Mouse (Mus musculus) left cerebral cortex, adult 8-10 months (tissue): ENCODE data around the gene Dmrtc2. TPM values are rescaled to one million over a fixed set of nuclear protein-coding genes. Genes with fewer than 3 reads are reported as not detected.
"Not testable (repeated sequence)": the region's sequence is repeated elsewhere in the genome, so short reads cannot be mapped to it uniquely, and the experiment has no call there.

Experiments used
- DNase-seq, 2 experiments: peaks; one replicate each; pipeline ENCODE4 v3.0.0; 2022; ENCODE audit warnings: low spot score in 2 of 2
- total RNA-seq, 4 experiments: library from RNA; stranded (reverse); gene quantifications; 2 replicates each; pipeline ENCODE4 v1.2.4; 2022

The Dmrtc2 gene
- total RNA-seq, 4 experiments from 2014 or later, result not detected

DNA sequence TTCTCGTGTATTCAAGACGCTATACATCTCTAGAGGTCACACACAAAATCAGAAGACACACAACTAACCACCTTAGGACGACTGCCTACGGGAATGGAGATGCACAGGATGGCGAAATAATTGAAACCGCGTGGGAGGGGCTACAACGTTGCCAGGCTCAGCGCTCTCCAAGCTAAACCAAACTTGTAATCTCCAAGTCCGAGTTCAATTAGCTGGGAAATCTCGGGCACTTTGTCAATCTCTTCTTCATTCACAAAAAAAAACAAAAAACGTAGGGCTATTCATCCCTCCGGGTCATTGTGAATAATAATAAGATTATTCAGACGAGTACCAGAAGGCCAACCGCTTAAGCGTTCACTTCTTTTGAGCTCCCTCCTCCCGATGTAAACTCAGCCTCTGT, 777 bp upstream of the Dmrtc2 start:
- DNase-seq, result no peak

DNA sequence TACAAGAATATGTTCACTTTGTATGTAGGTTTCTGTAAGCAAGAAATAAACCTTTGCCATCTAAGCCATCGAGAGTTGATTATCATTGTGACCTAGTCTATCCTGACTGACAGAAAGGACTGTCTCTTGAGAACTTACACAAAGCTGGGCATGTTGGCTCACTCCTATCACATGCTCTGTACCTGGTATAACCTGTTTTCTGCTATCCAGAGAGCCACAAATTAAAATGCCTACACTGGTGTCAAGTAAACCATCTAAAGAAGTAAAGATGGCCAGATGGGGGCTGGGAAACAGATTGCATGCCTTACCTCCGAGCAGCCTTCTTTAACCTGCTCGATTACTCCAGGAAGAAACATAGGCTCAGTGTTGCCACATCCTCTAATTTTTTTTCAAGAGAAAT, 7.7 kb downstream of the Dmrtc2 start:
- DNase-seq, result no peak

DNA sequence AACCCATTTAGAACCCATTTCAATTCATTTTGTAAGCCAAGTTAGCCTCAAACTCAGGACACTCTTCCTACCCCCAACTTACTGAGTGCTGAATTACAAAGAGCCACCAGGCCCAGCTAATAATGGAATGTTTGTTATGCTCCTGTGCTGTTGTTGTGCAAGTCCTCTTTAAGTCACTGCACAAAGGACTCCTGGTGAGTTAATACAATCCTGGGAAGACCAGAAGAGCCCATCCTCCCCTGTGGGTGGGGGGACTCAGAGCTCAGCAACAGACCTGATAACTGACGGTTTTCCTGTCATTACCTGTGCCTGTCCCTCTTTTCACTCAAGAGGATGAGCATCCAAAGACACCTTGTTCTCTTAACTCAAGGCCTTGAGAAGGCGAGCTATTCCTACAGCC, 9.8 kb downstream of the Dmrtc2 start:
- DNase-seq, result no peak

DNA sequence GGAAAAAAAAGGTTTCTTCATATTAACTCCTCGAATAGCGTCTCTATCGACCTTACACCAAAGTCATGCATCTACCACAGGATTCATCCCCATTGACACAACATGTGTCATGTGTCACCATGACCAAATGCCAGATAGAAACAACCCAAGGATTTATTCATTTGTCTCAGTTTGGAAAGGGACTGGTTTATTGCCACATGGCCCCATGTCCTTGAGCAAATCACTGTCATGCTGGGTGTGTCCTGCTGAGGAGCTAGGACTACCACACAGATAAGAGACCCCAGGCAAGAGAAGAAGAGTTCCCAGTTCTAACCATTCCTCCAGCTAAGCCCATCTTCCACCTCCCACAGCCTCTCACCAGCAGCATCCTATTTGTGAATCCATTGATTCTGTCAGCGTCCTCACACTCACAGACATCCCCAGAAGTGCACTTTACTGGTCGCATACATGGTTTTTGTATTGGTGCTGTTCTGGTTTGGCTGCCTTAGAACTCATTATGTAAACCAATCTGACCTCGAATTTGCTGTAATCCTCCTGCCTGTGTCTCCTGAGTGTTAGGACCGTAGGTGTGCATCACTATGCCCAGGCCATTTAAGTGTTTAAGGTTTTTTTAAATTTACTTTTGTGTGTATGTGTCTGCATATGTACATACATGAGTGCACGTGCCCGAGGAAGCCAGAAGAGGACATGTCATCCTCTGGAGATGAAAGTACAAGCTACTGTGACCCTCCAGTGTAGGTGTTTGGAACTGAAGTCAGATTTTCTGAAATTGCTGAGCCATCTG, 12.8 kb downstream of the Dmrtc2 start:
- DNase-seq, result no peak

DNA sequence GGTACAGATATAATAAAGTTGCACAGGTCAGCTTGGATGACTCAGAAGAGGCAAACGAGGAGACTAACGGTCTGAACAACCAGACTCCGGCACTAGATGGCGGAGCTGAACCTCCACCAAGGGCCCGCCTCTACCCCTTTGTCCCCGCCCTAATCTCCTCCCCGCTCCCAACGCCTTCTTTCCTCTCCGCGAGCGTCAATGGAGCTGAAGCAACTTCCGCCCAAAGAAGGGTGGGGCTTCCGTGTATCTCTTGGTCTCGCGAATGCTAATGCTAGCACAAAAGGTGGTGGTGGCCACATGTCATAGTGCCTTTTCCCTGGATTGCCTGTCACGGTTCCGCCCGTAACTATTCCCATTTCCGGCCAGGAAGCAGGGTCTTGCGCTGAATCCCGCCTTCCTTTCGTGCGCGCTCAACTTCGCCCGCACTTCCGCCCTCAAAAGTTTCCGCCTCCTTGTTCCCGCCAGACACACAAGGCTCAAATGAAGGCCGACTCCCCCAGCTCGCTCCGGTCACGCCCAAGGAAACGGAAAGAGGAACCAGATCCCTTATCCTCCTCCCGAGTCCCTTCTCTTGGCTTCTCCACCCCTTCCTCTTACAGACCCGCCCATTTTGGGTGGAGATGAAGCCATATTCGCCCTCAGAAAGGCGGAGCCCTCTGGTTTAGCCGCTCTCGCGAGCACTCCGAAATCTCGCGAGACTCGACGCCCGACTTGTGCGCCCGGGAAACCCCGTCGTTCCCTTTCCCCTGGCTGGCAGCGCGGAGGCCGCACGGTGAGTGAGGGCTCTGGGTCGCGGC, 14.2 kb downstream of the Dmrtc2 start, which contains the start of gene Rps19:
TSS of gene Rps19 (plus strand) at position 476 of the 797 bp plus-strand sequence.
- DNase-seq, result peak; percentile 95 to 99

DNA sequence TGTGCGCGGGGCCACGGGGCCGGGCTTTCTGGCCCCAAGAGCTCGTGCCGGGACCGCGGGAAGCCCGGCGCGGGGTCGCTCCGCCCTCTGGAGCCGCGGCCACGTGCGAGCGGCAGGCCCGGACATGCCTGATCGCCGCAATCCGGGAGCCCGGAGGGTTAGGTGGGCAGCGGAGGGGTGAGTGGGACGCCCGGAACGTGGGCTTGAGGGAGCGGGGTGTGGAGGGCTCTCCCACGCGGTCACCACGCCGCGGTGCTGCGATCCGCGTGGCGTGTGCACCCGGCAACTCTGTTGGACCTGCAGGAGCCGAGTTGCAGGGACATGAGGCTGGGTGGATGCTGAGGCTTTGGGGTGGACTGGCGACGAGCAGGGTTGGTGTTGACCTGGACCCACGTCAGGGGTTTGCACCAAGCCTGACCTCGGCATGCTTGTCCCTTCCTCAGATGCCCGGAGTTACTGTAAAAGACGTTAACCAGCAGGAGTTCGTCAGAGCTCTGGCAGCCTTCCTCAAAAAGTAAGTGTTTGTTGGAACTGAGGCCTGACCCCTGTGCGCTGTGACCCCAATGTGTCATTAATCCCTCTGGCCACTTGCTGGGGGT, 14.9 kb downstream of the Dmrtc2 start:
- no peak for DNase-seq

DNA sequence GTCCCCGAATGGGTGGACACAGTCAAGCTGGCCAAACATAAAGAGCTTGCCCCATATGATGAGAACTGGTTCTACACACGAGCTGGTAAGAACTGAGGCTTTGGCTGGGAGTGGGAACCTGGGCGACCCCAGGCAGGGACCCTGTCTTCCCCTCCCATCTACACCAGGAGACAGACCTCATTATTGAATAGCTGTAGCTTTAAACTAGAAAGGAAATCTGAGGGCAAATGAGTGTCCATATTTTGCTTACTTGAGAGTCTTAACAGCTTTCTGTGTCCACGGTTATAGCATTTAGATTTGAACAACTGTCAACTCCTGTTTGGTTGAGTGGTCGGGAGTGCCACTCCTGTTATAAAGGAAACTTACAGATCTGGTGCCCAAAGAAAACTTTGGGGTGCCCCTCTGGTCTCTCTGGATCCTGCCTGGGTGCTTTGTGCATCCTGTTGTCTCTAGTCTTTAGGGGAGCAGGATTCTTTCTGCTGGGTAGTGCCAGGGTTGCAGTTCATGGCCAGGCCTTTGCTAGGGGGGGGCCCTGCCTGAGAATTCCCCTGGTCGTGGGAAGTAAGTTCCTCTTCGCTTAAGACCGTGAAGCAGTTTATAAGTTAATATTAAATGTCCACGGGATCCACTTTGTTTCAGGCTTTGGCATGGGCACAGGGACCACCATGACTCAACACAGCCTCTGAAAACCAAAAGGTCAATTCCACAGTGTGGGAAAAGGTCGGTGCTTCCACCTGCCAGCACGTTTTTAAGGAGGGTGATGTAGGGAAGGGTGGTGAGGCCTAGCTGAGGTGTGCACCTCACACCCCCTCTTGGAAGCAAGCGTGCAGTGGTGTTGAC, 15.8 kb downstream of the Dmrtc2 start:
- DNase-seq, result no peak

DNA sequence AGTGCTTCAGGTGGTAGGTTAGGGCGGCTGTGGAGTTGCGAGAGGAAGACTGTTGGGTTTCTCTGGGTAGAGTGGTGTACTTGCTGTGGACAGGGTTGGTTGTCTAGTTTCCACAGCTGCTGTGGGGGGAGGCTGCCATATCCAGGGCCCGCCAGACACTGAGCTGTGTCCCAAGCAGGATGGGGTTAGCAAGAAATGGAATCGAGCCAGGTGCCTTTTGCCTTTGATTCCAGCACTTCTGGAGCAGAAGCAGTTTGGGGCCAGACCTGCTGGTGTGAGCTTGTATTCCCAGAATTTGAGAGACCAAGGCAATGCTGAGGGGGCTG, 16.4 kb downstream of the Dmrtc2 start:
- no peak for DNase-seq

DNA sequence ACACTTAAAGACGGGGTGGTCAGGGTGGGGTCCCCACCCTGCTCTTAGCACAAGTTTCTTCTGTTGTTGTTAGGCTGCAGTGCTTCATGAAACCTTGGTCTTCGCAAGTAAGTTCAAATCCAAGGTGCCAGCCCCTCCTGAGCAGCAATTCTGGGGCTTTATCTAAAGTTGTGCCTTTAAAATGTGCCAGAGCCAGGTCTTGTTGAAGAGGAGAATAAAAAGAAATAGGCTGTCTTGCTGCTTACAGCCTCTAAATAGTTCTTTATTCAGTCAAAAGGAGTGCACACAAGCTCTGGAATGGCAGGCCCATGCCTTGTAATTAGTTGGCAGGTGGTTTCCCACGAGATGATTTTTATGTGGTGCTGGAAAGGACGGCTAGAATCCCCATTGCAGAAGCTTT, 17.2 kb downstream of the Dmrtc2 start:
- DNase-seq, result no peak

DNA sequence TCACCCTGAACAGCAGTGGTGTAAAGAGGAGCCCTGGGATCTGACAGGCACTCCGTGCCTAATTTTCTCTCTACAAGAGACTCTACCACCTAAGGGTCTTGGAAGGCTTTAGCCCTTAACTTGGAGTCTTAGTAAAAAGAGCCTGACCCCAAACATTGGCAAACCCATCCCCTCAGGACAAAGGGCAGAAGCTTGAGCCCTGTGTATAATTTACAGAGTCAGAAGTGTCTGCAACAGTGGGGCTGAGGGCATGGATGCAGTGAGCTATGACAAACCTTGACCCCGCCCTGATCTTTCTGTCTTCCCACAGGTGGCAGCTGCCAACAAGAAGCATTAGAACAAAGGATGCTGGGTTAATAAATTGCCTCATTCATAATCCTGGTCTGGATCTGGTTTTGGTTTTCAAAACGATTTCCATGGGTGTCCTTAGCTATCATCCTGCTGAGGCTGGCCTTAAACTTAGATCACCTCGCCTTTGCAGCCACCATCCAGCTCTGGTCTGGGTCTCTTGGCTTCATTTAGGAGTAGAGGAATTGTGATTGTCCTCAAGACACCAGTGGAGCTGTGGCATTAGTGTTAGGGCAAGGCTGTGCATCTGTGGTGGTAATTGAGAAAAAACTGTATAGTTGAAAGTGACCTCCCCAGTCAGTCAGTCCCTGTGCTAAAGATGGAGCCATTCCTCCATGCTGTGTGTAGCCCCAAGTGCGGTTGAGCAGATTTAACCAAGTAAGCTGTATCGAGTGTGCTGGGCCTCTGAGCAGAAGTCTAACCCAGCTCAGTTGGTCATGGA, 19.8 kb downstream of the Dmrtc2 start:
- no peak for DNase-seq

DNA sequence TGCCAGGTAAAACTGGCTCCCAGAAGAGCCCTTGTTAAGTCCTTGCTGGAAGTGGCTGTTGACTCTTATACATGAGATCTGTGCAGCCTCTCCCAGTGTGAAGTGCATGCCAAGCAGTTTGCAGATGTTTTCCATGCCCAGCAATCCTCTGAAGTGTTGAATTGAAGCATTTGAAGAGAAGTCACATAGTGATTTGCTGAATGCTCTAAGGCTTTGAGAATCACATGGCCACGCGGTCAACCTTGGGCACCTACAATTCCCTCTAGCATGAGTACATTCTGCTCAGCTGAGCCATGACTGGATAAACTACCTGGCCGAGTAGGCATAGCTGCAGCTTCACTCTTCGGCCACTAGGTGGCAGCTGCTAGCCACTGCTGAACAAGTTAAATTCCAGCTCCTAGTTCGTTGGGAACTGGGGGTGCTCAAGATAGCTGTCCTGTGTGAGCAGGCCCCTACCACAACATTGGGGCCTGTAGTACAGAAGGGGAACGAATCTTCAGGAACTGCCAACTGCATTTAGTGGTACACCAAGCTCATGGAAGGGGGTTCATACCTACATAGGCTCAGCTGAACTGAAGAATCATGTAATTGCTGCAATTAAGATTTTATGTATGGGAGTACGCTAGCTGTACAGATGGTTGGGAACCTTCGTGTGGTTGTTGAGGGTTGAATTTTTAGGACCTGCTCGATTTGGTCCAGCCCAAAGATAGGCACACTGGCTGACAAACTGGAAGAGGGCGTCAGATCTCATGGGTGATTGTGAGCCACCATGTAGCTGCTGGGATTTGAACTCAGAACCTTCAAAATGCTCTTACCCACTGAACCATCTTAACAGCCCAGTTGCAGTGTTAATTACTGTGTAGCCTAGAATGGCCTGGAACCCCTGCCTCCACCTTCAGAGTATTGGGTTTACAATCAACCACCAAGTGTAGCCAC, 20.7 kb downstream of the Dmrtc2 start:
- no peak for DNase-seq

DNA sequence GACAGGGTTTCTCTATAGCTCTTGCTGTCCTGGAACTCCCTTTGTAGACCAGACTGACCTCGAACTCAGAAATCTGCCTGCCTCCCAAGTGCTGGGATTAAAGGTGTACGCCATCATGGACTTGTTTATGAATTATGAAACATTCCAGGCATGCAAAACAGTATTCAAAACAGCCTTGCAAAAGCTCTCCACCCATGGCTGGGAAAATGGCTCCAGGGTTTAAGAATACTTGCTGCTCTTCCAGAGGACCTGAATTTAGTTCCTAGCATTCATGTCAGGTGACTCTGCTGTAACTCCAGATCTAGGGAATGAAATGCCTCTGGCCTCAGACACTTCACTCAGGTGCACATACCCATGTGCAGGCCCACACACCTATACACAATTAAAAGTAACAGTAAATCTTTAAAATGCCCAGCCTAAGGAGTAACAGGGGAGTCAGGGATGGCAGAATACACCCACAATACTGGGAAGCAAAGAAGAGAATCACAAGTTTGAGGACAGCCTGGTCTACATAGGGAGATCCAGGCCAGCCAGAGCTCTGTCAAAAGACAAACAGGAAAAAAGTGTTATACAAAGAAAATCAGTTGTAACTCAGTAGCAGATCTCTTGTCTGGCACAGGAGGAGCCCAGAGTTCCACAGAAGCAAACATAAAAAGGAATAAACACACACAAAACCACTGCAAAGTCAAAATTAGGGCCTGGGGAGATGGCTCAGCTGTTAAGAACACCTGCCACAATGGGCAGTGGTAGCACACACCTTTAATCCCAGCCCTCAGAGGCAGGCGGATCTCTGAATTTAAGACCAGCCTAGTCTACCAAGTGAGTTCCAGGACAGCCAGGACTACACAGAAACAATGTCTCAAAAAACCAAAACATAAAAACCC, 21.6 kb downstream of the Dmrtc2 start:
- no peak for DNase-seq

DNA sequence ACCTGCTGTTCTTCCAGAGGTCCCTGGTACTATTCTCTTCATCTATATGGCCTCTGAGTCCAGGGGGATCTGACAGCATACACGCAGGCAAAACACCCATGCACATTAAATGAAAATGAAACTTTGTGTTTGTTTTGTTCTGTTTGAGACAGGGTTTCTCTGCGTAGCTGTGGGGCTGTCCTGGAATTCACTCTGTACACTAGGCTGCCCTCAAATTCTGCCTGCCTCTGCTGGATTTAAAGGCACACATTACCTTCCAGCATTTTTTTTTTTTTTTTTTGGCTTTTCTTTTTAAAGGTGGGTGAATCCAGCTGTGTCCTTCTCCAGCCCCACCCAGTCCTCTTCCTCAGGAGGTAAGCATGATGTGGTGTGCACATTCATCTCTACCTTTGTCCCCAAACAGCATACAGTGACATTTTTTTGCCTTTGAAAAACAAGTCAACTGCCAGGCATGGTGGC, 22.3 kb downstream of the Dmrtc2 start:
- DNase-seq, result no peak

DNA sequence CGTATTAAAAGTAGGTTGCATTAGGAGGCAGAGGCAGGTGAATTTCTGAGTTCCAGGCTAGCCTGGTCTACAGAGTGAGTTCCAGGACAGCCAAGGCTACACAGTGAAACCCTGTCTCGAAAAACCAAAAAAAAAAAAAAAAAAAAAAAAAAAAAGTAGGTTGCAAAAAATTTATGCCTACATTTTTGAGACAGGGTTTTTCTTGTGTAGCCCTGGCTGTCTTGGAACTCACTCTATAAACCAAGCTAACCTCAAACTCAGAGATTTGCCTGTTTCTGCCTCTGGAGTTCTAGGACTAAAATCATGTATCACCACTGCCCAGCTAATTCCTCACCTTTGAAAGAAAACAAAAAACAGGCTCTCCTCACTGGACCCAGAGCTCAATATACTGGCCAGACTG, 25.9 kb downstream of the Dmrtc2 start:
- not testable (repeated sequence) for DNase-seq

DNA sequence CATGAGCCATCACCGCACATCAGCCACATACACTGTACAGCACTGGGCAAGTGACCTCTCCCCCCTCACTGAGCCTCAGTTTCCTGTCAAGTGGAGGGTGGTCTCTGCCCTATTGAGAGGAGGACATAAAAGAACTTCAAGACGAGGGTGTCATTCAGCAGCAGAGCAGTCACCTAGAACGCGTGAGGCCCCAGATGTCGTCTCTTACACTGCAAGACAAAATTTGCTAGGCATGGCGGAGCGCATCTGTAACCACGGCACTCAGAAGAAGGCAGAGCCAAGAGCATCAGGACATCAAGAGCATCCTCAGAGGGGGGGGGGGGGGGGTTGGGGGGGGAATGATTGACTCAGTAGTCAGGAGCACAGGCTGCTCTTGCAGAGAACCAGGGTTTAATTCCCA, 26.4 kb downstream of the Dmrtc2 start:
- DNase-seq, result no peak

DNA sequence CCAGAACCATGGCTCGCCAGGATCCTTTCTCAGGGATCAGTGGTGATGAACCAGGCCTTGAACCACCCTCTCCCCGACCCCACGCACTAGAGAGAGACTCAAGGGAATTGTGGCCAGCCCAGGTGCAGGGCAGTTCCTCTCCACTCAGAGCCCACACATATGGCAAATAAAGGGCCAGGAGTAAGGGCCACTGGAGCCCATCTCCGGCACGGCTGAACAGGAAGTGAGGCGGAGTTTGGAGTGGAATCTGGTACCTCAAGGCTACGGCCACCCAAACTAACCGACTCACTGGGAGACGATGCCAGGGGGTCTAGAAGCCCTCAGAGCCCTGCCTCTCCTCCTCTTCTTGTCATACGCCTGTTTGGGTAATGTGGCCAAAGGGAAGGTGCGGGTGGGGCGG, 27.4 kb downstream of the Dmrtc2 start, which contains the start of gene Cd79a:
TSS of gene Cd79a (plus strand) at position 158 of the 400 bp plus-strand sequence.
- DNase-seq, result no peak

DNA sequence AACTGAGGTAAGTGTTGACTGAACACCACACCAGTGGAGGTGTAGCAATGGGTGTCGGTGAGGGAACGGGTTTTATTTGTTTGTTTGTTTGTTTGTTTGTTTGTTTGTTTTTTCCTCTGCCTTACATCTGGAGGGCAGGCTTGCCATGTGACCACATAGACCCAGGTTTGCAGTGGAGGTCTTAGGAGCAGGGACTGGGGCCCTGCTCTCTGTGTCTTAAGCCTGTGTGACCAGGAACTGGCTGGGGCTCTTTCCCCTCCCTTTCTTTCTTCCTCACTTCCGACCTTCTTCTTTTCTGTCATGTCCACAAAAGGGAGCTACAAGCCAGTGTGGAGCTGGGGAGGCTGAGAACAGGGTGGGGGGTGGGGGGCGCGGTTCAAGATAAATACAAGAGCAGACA, 28.1 kb downstream of the Dmrtc2 start:
- DNase-seq, result no peak

DNA sequence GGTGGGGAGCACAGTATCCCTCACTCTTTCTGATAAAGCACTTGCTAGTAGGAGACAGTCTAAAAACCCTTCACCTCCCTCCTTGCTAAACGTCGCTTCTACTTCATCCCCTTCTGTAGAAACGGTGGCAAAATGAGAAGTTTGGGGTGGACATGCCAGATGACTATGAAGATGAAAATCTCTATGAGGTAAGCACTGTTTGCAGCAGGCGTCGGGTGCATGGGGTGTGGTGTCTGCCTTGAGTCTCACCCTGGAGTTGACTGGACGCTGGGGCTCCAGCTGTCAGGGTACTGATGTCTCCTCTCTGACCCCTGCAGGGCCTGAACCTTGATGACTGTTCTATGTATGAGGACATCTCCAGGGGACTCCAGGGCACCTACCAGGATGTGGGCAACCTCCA, 31.3 kb downstream of the Dmrtc2 start:
- DNase-seq, result no peak
